Mouse (Mus musculus) stomach, embryonic 16.5 days (tissue): ENCODE measurements around the gene Fis1. TPM values are rescaled to one million over a fixed set of nuclear protein-coding genes. Genes with fewer than 3 reads are reported as not detected.

ENCODE experiments used
- ATAC-seq: fragments of 200-750 bp; cut with Nextera tagmentation; 2 replicates; pipeline ENCODE4 v1.8.0; 2017; ENCODE audit warnings: moderate number of reproducible peaks, moderate TSS enrichment; ENCODE audit not compliant: insufficient read depth, low FRiP score
- H3K27ac ChIP-seq: fragments of 300-500 bp; sonication (generic); 2 replicates; pipeline ENCODE4 v1.5.1; 2014; ENCODE audit warnings: low read length
- H3K27me3 ChIP-seq: fragments of 300-500 bp; sonication (generic); 2 replicates; pipeline ENCODE4 v1.6.1; 2014; ENCODE audit warnings: low read length, control low read depth, mixed read lengths; ENCODE audit not compliant: control insufficient read depth, insufficient read depth
- H3K36me3 ChIP-seq: fragments of 300-500 bp; sonication (generic); 2 replicates; pipeline ENCODE4 v1.6.1; 2014; ENCODE audit warnings: low read length; ENCODE audit not compliant: control insufficient read depth, insufficient read depth
- H3K4me1 ChIP-seq: fragments of 300-500 bp; sonication (generic); 2 replicates; pipeline ENCODE4 v1.6.1; 2014; ENCODE audit warnings: low read length, control low read depth, mixed read lengths; ENCODE audit not compliant: control insufficient read depth, insufficient read depth
- H3K4me2 ChIP-seq: fragments of 300-500 bp; sonication (generic); 2 replicates; pipeline ENCODE4 v1.6.1; 2014; ENCODE audit warnings: low read depth, low read length, mixed read lengths
- H3K4me3 ChIP-seq: fragments of 300-500 bp; sonication (generic); replicated peaks from 2 replicates; pipeline ENCODE4 v1.5.1; 2014; ENCODE audit warnings: mild to moderate bottlenecking, low read length
- H3K9ac ChIP-seq: fragments of 300-500 bp; sonication (generic); 2 replicates; pipeline ENCODE4 v1.6.1; 2014; ENCODE audit warnings: low read length
- H3K9me3 ChIP-seq: fragments of 300-500 bp; sonication (generic); replicated peaks from 2 replicates; pipeline ENCODE4 v1.6.1; 2016; ENCODE audit warnings: low read length, control low read depth; ENCODE audit not compliant: control insufficient read depth
- WGBS: fragments of 180-500 bp; shearing (Covaris S2); extraction: QIAGEN DNeasy Blood & Tissue Kit; methylation state at CpG from one replicate; pipeline ENCODE4 v1.1.7; 2014; 5-methylcytosine and 5-hydroxymethylcytosine counted together
- polyA plus RNA-seq: library from polyadenylated mRNA; unstranded; fragments of >200 nt; fragmentation: Nextera tagmentation; extraction: Ambion mirVana; gene quantifications from 2 replicates; pipeline ENCODE4 v1.2.1, GENCODE M21; 2015

Fis1 gene
- 214 and 239 TPM in 2 replicates for polyA plus RNA-seq

DNA sequence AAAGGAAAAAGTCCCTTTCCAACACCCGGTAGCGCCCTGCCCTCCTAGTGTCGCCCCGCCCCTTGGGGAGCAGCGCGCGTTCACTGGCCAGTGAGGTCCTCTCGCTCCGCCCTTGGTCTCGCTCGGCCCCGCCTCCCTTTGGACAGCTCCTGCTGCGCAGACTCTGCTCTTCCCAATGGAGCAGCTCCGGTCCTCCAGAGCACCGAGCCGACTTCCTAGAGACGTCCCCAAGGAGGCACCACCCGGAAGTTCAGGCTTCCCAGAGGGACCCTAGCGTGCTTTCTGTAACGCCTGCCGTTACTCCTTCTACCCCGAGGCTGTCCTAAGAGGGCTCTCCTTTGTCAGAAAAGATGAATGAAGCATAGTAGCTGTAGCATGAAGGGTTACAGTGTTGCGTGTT is at the start of gene Fis1:
Gene Fis1, plus strand, starts transcription at position 261 of the 400 bp plus-strand sequence.
- H3K9ac ChIP-seq: peak within 1 kb of the TSS; percentile 88
- no peaks in the 10 kb centered on the region for H3K27me3 ChIP-seq
- peaks cover 12% of the 10 kb centered on the region for H3K4me1 ChIP-seq
- H3K4me3 ChIP-seq: peak within 1 kb of the TSS; percentile 91
- no peaks in the 10 kb centered on the region for H3K36me3 ChIP-seq
- WGBS: under 1% methylated on average over 23 of the region's 23 CpGs
- H3K9me3 ChIP-seq: no peaks in the 10 kb centered on the region
- ATAC-seq: peak; percentile 100
- H3K4me2 ChIP-seq: peak within 1 kb of the TSS; percentile 82
- H3K27ac ChIP-seq: peak within 1 kb of the TSS; percentile 80; the same call in 1 of the 2 replicates

DNA sequence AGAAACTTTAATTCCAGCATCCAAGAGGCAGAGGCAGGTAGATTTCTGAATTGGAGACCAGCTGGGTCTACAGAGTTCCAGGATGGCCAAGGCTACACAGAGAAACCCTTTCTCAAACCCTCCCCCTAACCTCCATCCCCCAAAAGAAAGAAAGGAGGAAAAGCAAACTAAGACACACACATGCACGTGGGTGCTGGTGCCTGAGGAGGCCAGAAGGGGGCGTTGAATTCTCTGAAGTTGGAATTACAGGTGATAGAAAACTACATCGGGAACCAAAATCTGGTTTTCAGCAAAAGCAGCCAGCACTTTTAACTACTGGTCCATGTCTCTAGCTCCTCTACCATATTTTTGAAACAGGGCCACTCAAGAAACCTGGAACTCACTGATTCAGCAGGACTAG is 48.5 kb upstream of the Fis1 start:
- no peak for ATAC-seq
- 0 out of 2 replicates have a peak, but pooled peaks cover 6% of the 10 kb centered on the region for H3K4me1 ChIP-seq
- WGBS: 57% methylated on average over 3 of the region's 3 CpGs

GRCm38 (mm10) chr5:136905630-136906029 is 47.4 kb upstream of the Fis1 start:
- H3K9ac ChIP-seq: no peak overlapping the region
- 0 out of 2 replicates have a peak, but pooled peaks cover 6% of the 10 kb centered on the region for H3K4me1 ChIP-seq
- H3K27ac ChIP-seq: no peak overlapping the region
- H3K36me3 ChIP-seq: no peaks in the 10 kb centered on the region
- WGBS: 52% methylated on average over 7 of the region's 7 CpGs
- H3K9me3 ChIP-seq: no peaks in the 10 kb centered on the region
- no peak for ATAC-seq
- H3K4me3 ChIP-seq: no peak overlapping the region
- no peak overlapping the region for H3K4me2 ChIP-seq
- no peaks in the 10 kb centered on the region for H3K27me3 ChIP-seq

More for the DNA sequence above, 48.5 kb upstream of the Fis1 start:
- H3K9ac ChIP-seq: no peak overlapping the region
- H3K27me3 ChIP-seq: no peaks in the 10 kb centered on the region
- no peak overlapping the region for H3K4me3 ChIP-seq
- H3K4me2 ChIP-seq: no peak overlapping the region
- no peak overlapping the region for H3K27ac ChIP-seq
- no peaks in the 10 kb centered on the region for H3K9me3 ChIP-seq
- no peaks in the 10 kb centered on the region for H3K36me3 ChIP-seq

DNA sequence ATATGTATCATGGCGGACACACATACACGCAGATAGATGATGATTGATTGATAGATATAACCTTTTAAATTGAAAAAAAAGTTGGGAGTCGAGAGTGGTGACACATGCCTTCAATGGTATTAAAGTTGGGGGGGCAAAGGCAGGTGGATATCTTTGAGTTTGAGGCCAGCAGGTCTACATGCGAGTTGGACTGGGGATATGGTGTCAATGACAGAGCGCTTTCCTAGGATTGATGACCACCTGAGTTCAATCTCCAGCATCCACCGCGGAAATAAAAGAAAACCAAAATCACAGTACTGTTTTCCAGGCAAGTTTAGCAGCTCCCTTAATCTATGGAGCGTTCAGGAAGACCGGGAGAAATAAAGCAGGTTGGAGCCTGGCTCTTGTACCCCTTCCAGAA is 45.5 kb upstream of the Fis1 start:
- ATAC-seq: peak; percentile 6; the same call in 1 of the 2 replicates
- Histone ChIP-seq H3K4me2 (peak overlapping the region; percentile 75), H3K4me1 (0 out of 2 replicates have a peak, but pooled peaks cover 6% of the 10 kb centered on the region), H3K4me3 (peak overlapping the region; percentile 88), H3K27ac (no peak overlapping the region), H3K9me3 (no peaks in the 10 kb centered on the region), H3K27me3 (no peaks in the 10 kb centered on the region), H3K9ac (peak overlapping the region; percentile 84), H3K36me3 (peaks cover 4% of the 10 kb centered on the region; the same call in 1 of the 2 replicates)
- WGBS: 37% methylated on average over 9 of the region's 9 CpGs

DNA sequence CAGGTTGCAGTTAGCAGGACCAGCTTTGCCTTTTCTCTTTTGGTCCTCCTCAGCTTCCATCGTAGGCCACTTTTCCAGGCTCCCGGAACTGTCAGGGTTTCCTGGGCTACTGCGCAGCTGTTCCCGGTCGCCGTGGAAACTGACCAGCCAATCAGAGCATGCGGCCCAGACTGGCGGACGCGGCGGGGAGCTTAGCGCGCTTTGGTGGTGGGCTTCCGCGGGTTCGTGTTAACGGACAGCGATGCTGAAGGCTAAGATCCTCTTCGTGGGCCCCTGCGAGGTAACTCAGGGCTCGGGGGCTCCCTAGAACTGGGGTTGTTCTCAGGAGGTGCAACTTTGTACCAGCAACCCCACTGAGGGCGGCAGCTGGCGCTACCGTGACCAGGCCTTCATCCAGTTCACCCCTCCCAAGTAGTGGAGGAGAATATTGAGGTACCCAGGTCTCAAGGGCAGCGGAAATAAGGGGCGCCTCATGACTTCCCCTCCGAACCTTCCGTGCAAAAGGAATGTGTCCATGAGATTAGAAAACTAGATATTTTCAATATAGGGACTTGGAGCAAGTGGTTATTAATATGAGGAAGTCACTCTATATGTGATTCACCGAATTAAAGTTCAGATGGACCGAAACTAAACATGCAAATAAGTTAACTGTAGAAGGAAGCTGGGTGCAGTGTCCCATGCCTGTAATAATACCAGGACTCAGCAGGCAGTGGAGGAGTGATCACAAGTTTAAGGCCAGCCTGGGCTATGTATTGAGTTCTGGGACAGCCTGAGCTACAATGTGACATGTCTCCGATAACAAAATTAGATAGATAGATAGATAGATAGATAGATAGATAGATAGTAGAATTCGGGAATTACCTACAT is 44.9 kb upstream of the Fis1 start, which contains the start of gene Ift22:
Gene Ift22, plus strand, starts transcription at position 160 of the 867 bp plus-strand sequence.
- ATAC-seq: peak; percentile 94; the same call in 1 of the 2 replicates
- H3K4me1 ChIP-seq: 0 out of 2 replicates have a peak, but pooled peaks cover 6% of the 10 kb centered on the region
- peak within 1 kb of the TSS; percentile 88 for H3K4me3 ChIP-seq
- peak within 1 kb of the TSS; percentile 75 for H3K4me2 ChIP-seq
- no peaks in the 10 kb centered on the region for H3K27me3 ChIP-seq
- no peaks in the 10 kb centered on the region for H3K9me3 ChIP-seq
- H3K27ac ChIP-seq: 0 out of 2 replicates have a peak within 1 kb of the TSS, but pooled peaks have one; percentile 6
- H3K9ac ChIP-seq: peak within 1 kb of the TSS; percentile 84
- WGBS: 8% methylated on average over 32 of the region's 32 CpGs
- peaks cover 4% of the 10 kb centered on the region; the same call in 1 of the 2 replicates for H3K36me3 ChIP-seq

- Histone ChIP-seq H3K4me3 (no peak overlapping the region), H3K9ac (no peak overlapping the region), H3K27ac (no peak overlapping the region), H3K9me3 (no peaks in the 10 kb centered on the region), H3K36me3 (peaks cover 4% of the 10 kb centered on the region; the same call in 1 of the 2 replicates), H3K27me3 (no peaks in the 10 kb centered on the region), H3K4me1 (no peaks in the 10 kb centered on the region), H3K4me2 (no peak overlapping the region)
- ATAC-seq: no peak
- WGBS: 81% methylated on average over 3 of the region's 3 CpGs
Measured at GRCm38 (mm10) chr5:136914183-136914582, 38.9 kb upstream of the Fis1 start.

- H3K27ac ChIP-seq: no peak overlapping the region
- H3K36me3 ChIP-seq: no peaks in the 10 kb centered on the region
- H3K4me1 ChIP-seq: 0 out of 2 replicates have a peak, but pooled peaks cover 2% of the 10 kb centered on the region
- 96% methylated on average over 8 of the region's 8 CpGs for WGBS
- H3K9me3 ChIP-seq: no peaks in the 10 kb centered on the region
- no peak for ATAC-seq
- H3K4me3 ChIP-seq: no peak overlapping the region
- no peak overlapping the region for H3K9ac ChIP-seq
- H3K27me3 ChIP-seq: no peaks in the 10 kb centered on the region
- H3K4me2 ChIP-seq: no peak overlapping the region
Measured at GRCm38 (mm10) chr5:136917613-136918242, 35.3 kb upstream of the Fis1 start.

- Histone ChIP-seq H3K27ac (no peak overlapping the region; the same call in 1 of the 2 replicates), H3K4me3 (peak overlapping the region; percentile 54)
Measured at GRCm38 (mm10) chr5:136918655-136919472, 34.2 kb upstream of the Fis1 start.

More at GRCm38 (mm10) chr5:136918655-136919472, 34.2 kb upstream of the Fis1 start:
- H3K4me2 ChIP-seq: peak overlapping the region; percentile 95
- WGBS: 2% methylated on average over 38 of the region's 38 CpGs
- 0 out of 2 replicates have a peak, but pooled peaks cover 2% of the 10 kb centered on the region for H3K4me1 ChIP-seq
- no peaks in the 10 kb centered on the region for H3K36me3 ChIP-seq
- peak overlapping the region; percentile 83 for H3K9ac ChIP-seq
- no peaks in the 10 kb centered on the region for H3K9me3 ChIP-seq
- ATAC-seq: peak; percentile 90
- no peaks in the 10 kb centered on the region for H3K27me3 ChIP-seq
